Mouse (Mus musculus) adipocyte (in vitro differentiated cells): Measurements from ENCODE around the gene Ly75.

Source experiments
- DNase-seq: peaks from one replicate; pipeline ENCODE4 v3.0.0-alpha.2; 2016; ENCODE audit warnings: low spot score

The Ly75 gene

DNA sequence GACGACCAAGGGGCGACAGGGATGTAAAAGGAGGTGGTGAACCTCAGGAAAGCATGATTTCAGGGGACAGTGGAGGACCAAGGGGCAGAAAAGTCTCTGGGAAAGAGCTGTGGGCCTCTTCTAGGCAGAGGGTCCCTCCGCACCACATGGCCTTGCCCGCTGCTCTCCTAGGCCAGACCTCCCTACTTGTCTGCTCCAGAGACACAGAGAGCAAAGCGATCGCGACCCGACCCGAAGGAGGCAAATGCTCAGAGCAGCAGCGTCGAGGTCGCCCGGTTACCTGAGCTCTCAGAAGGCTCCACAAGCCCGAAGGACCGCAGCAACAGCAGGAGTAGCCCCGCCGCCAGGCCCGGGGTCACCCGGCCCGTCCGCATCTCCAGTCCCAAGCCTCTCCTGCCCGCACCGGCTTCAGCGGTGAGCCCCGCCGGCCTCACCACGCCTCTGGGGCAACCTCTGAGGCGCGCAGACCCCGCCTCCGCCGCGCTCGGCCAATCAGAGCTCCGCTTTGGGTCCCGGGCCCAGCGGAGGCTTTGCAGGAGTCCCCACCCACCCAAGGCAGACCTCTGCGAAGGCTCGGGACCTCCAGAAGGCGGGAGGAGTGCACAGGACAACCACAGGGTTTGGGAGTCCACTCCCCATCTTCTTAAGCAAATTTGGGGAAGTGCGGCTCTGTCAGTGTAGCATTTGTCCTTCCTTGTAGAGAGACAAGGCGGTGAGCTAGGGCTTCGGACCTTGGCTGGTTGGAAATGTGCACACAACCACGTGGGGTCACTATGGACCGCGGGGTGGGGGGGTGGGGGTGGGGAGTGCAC is at the start of gene Ly75:
Ly75 (minus strand) TSS at position 446 of the 812 bp plus-strand sequence.
- peak; percentile 66 for DNase-seq

DNA sequence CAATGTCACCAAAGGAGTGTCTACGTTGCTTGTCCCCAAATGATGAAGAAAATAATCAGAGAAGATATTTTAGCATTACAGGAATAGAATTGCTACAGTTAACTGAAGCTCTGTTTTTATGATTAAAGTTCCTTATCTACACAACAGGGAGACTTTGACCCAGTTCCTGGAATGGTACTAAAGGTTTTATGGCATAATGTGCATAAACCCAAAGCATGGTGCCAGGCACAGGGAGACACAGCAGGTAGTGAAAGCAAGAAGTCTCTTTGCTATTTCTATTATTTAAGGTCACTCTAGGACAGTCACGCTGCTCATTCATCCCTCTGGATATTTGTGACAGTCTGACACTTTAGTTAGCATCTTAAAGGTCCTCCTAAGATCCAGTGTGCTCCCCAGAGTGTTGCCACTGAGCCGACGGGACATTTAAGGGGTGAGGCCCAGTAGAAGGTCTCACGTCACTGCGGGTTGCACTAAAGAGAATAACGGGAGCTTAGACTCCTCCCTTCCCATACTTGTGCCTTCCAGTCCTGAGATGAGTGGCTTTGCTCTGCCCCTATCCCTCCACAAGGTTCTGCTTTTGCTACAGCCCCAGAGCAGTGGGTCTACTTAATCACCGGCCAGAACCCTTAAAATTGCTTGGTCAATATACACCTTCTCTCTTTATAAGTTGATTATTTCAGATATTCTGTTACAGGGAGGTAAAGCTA is 47.4 kb upstream of the Ly75 start:
- no peak for DNase-seq

GRCm38 (mm10) chr2:60418075-60418474 is 35.0 kb upstream of the Ly75 start:
- peak; percentile 92 for DNase-seq

DNA sequence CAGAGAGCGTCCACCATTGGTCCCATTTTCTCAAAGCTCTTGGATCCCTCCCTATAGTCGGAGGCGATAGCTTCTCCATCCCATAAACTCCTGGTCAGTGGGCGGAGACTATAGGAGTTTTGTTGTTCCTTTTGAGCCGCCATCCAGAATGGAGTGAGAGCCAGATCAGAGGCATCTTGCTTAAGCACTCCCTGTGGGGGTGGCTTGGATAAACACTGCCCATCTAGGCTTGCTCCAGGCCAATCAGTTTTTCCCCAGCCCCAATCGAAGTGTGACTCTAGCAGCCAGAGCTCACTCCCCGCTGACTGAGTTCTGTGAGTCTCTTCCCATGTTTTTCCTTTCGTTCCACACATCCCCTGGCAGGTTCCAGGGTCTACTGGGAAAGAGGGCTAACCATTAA is 31.2 kb upstream of the Ly75 start:
- DNase-seq, result no peak

DNA sequence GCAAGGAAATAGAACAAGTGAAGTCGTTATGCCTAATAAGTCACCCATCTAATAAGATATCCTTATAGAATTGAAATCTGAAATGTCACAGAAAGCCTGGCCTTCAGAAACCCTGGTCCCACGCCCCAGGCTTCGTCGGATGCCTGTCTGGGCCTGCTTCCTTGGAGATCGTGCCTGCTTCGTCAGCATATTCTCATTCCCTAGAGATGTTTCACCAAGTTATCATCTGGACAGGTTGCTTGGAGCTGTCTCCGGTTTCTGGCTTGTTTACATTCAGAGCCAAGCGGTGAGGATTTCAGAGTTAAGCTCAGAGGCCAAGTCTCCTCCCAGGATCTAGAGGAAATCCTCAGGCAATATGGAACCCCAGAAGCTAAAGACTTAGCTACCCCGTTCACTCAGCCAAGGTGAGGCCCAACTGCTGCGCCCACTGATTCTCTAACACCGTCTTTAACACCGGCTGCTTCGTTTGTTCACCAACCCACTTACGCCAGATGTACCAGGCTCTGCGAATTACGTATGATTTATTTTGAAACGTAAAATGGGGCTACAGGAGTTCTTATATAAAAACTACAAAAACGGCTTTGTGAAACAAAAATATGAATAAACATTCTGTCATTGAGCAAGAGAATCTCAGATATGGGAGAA is 30.0 kb upstream of the Ly75 start:
- no peak for DNase-seq

DNA sequence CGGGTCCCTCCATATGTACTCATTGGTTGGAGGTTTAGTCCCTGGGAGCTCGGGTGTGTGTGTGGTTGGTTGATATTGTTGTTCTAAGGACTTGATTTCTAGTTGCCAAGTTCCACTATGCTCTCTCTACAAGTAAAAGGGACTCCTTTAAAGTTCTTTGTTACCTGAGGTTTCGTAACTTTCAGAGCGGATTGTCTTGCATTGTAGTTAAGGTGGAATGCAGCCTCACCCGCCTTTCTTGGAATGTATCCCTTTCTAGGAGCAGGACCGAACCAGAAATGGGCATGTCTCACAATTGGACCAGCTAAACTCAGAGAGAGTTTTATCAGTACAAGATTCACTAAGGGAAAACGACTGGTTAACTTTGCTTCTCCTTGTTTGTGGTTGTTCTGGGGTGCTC is 28.1 kb upstream of the Ly75 start:
- DNase-seq, result no peak

GRCm38 (mm10) chr2:60409989-60410763 is 27.1 kb upstream of the Ly75 start:
- DNase-seq, result no peak

DNA sequence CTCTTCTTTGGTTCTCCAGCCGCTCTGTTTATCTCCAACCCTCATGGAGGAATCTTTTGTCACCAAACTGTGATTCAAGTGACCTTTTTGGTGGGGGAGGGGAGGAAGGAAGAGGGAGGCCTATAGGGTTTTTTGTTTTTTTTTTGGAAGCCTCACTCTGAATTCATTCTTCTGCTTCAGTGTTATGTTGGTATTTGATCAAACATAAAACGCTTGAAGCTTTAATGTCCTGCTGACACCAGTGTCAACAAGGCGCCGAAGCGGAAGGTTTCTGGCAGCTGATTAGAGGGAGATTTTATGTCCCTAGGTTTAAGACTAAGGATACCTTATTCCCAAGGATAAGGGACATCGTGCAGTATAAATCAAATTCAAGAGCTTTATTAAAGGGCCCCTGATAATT is 26.1 kb upstream of the Ly75 start:
- DNase-seq, result no peak

- DNase-seq, result no peak
Measured at GRCm38 (mm10) chr2:60407387-60407786, 24.3 kb upstream of the Ly75 start.

- no peak for DNase-seq
Measured at GRCm38 (mm10) chr2:60405431-60405830, 22.3 kb upstream of the Ly75 start.

- no peak for DNase-seq
Measured at GRCm38 (mm10) chr2:60404763-60405162, 21.7 kb upstream of the Ly75 start.

- DNase-seq, result no peak
Measured at GRCm38 (mm10) chr2:60401694-60402093, 18.6 kb upstream of the Ly75 start.

DNA sequence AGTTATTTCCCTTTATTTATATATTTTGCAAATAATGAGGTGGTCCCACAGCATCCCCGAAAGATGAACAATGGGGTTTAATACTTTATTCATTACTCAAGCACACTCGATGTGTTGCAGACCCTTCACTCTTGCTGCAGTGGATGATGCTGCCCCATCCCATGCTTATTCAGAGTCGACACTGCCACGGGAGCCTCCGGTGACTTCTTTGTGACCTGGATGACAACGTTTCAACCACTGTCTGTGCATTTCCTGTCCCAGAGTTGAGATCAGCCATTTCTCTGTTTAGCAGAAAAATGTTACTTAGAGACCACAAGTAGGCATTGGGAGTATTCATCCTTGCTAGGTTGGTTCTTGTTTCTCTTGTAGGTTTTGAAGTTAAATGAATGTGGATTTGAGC is 10.7 kb upstream of the Ly75 start:
- no peak for DNase-seq

GRCm38 (mm10) chr2:60392286-60392685 is 9.2 kb upstream of the Ly75 start:
- no peak for DNase-seq

- no peak for DNase-seq
Measured at GRCm38 (mm10) chr2:60387363-60387762, 4.3 kb upstream of the Ly75 start.

DNA sequence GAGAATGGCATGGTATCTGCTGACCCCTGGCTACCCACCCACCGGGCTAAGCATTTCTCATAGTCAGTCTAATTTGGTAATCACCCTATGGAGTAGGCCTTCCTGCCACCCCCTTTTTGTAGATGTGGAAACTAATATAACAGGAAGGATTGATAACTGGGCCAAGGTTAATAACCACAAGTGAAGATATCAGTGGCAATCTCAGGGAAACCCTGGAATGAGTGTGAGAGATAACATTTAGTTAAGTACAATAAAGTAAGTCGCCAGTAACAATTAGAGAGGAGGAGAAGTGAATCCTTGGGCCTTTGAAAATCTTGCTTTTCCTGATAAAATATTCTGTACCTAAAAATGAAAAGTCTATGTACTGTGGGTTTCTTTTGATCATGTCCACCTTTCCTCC is 3.7 kb upstream of the Ly75 start:
- DNase-seq, result no peak

DNA sequence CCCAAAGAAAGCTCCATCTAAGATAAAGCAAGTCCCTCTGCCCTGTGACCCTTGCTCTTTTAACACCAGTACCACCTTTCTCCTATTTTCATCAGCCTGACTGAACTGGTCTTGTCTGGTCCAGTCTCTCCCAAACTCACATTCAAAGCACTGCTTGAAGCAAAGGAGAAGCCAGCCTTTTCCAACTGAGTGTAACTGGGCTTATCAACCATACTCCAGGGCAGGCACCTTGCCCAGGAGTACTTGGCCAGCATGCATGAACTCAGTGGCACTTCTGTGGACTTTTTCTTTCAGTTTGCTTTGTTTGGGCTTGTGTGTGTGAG is 1.6 kb upstream of the Ly75 start:
- peak; percentile 87 for DNase-seq

- no peak for DNase-seq
Measured at GRCm38 (mm10) chr2:60384083-60384762, 1.1 kb upstream of the Ly75 start.

DNA sequence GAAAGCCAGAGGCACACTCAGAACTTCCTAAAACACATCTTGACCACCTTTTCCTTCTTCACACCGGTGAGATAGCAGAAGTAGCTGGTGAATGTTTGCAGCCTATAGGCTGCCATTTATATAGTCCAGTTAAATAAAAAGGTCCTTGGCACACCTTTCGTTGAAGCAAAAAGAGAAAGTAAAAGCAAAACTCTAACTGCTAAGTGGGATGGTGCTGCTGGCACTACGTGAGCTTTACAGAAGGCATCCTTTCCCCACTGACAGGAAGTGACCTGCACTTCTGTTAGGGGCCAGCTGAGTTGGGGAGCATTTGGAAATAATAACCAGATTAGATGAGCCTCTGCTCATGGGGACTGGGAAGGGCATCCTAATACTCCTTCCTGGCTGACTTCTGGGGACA is 757 bp downstream of the Ly75 start:
- no peak for DNase-seq

- peak; percentile 79 for DNase-seq
Measured at GRCm38 (mm10) chr2:60377260-60377659, 5.8 kb downstream of the Ly75 start.

DNA sequence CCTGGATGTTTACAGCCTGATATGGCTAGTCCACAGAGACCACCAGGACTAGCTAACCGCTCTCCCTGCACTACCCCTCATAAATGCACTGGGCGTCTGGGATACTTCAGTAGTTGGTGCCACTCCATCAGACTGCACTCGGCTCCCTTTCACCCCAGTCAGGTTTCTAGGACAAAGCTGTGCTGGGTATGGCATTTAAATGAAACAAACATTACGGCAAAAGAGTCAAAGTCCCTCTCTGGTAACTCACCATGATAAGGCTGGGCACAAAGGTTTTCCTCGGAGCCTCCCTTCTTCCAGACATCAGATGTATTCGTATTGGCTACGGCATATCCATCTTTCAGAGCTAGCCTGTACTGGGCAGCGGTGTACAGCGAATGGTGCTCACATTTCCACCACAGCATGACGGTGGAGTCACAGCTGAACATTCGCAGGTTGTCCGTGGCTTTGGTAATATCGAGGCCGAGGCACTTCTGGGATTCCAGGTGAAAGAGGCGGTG is 7.4 kb downstream of the Ly75 start:
- no peak for DNase-seq

- DNase-seq, result no peak
Measured at GRCm38 (mm10) chr2:60375126-60375525, 8.0 kb downstream of the Ly75 start.
